Mouse (Mus musculus): ENCODE results near the gene Pde3b. TPM values are rescaled to one million over a fixed set of nuclear protein-coding genes. Genes with fewer than 3 reads are reported as not detected.

Pde3b gene
- total RNA-seq, 2 experiments from 2014 or later: 3.7 to 14.3 TPM

Other genes starting within 250 kb of the Pde3b start
- gene Copb1, start 160.6 kb upstream of the Pde3b start, total RNA-seq (2014; fragmentation: Nextera tagmentation): 79.8 and 118 TPM in 2 replicates
- gene Copb1, start 160.6 kb upstream of the Pde3b start, total RNA-seq (2017): 66.0 and 82.7 TPM in 2 replicates
- gene Psma1, start 139.2 kb upstream of the Pde3b start, total RNA-seq (2014; fragmentation: Nextera tagmentation): 274 and 294 TPM in 2 replicates
- gene Psma1, start 139.2 kb upstream of the Pde3b start, total RNA-seq (2017): 340 and 376 TPM in 2 replicates
- 2.3 TPM in 1 of 2 replicates, not detected in the other for gene Cyp2r1, start 147.7 kb downstream of the Pde3b start, total RNA-seq (2014; fragmentation: Nextera tagmentation)
- gene Cyp2r1, start 147.7 kb downstream of the Pde3b start, total RNA-seq (2017): 1.9 and 2.0 TPM in 2 replicates
- not detected in 2 replicates for gene Calca, start 221.1 kb downstream of the Pde3b start, total RNA-seq (2014; fragmentation: Nextera tagmentation)
- gene Calca, start 221.1 kb downstream of the Pde3b start, total RNA-seq (2017): not detected in 2 replicates

All from granulocyte monocyte progenitor cell, adult 5-6 weeks (primary cell).